Mouse (Mus musculus) v-Abl transformed pro-B cells (cell line): ENCODE measurements around the gene Homer3.

Source experiments
- in situ Hi-C, 2 experiments: fragments of 400-800 bp; cut with MboI; formaldehyde crosslinking; loops; one replicate each; pipeline ENCODE4 v1.15.1; 2025; ENCODE audit not compliant: unreplicated experiment in 2 of 2

Homer3 gene

DNA sequence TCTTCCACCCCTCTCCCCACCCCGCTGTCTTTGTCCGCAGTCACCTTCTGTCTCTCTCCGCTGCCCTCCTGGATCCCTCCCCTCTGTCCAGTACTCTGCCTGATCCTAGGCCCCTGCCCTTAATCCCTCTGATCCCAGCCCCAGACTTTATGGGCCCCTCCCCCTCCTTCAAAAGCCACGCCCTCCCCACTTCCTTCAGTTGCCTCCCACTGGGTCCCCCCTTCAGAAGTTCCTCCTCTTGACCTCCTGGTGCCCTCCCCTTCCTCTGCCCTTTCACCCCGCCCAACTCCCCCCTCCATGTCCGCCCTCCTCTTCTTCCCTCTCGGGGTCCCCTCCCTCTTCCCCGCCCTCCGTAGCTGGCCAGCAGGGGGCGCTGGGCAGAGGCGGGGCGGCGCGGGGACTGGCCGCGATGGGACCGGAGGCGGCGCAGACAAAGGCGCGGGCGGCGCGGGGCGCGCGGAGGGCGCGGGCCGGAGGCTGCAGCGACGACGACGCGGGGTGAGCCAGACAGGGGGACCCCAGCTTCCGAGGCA lies at the start of gene Homer3:
Gene Homer3 (plus strand): TSS at position 225 of the 533 bp plus-strand sequence.
- in situ Hi-C loops, result no loop called here

DNA sequence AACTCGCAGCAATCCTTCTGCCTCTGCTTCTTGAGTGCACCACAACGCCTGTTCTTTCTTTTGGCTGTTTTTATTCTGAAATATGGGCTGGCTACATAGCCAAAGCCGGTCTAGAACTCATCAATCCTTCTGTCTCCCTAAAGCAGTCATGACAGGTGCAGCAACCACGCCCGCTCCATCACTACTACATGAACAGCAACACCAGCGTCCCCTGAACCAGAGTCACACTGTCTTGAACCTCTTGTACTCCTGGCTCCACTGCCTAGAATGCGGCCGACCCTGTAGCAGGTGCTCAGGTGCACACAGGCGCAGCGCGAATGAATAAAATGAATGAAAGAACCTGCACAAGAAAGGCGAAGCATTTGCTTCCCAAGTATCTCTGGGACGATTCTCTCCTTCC lies 49.0 kb upstream of the Homer3 start:
- in situ Hi-C loops, result no loop called here

DNA sequence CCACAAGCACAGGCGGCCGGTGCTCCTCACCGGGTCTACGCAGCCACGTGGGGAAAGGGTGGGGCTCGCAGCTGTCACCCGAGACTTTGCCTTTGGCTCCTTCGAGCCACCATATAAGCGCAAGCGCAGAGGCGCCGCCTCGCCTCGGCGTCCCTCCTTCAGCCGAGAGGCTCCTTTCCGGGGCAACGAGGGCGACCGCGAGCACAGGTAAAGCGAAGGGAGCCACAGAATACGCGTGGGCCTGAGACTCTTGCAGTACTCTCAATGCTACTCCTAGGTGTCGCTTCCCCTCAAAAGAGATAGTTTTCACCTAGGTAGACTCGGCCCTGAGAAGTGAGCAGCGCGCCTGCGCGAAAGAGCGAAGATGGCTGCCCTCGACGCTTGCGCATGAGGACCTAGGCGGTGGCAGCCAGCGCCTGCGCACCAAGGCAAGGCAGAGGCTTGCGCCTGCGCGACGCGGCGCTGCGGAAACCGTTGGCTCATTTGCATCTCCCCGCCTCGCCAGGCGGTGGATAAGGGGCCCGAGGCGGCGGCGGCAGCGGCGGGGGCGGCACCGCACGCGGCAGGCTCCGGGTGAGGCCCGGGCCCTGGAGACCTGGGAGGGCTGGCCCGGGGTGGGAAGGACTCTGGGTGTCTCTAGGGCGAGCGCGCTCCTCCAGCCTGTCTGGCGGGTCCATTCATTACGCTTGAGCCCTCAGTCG lies 48.4 kb upstream of the Homer3 start, which contains the start of the genes Sugp2 and Armc6:
Gene Sugp2 (plus strand): TSS at position 147 of the 701 bp plus-strand sequence.
Gene Armc6 (minus strand): TSS at position 387 of the 701 bp plus-strand sequence.
- in situ Hi-C loops, result no loop called here

- in situ Hi-C loops, result no loop called here
Measured at GRCm38 (mm10) chr8:70234781-70235128, 47.9 kb upstream of the Homer3 start.

DNA sequence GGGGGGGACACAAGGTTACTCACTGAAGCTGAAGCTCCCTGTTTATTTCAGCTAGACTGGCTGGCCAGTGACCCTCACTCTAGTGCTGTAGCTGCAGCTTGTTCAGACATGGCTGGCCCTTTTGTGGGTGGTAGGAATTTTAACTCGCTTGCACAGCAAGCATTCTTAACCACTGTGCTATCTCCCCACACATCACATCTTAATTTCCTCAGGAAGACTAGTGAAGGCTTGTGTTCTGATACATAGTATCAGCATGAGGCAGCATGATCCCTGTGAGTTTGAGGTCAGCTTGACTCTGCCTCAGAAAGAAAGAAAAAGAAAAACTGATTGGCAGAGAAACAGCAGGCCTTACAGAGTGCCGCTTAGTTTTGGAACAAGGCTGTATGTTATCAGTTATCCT lies 44.8 kb upstream of the Homer3 start:
- in situ Hi-C loops, result no loop called here

- in situ Hi-C loops, result no loop called here
Measured at GRCm38 (mm10) chr8:70240642-70241041, 42.0 kb upstream of the Homer3 start.

GRCm38 (mm10) chr8:70246622-70247021 lies 36.0 kb upstream of the Homer3 start:
- in situ Hi-C loops, result no loop called here

- in situ Hi-C loops, result no loop called here
Measured at GRCm38 (mm10) chr8:70247841-70248240, 34.8 kb upstream of the Homer3 start.

DNA sequence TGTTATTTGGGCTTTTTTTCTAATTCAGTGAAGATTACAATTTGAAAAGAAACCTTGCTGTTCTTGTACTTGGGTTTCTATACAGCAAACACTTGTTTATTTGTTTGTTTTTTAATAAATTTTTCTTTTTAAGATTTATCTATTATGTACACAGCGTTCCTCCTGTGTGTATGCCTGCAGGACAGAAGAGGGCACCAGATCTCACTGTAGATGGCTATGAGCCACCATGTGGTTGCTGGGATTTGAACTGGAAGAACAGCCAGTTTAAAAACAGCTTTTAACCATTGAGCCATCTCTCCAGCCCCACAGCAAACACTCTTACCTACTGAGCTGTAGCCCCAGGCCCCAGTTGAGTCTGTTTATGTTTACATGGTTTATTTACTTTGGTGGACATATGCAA lies 28.0 kb upstream of the Homer3 start:
- in situ Hi-C loops, result no loop called here

DNA sequence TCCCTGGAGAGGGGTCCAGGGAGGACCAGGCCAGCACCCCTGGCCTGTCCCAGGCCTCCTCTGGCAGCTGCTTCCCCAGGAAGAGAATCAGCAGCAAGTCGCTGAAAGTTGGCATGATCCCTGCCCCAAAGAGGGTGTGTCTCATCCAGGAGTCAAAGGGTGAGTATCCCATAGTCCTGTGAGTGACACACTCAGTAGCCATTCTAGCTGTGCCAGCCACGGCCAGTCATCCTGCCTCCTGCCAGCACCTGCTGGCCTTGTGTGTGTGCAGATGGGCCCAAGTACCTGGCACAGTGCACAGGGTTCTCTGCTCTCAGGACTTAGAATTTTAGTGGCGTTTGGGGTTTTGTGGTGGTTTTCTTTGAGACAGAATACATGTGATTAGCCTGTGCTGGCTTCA lies 25.2 kb upstream of the Homer3 start:
- in situ Hi-C loops, result no loop called here

- in situ Hi-C loops, result no loop called here
Measured at GRCm38 (mm10) chr8:70258600-70258999, 24.0 kb upstream of the Homer3 start.

DNA sequence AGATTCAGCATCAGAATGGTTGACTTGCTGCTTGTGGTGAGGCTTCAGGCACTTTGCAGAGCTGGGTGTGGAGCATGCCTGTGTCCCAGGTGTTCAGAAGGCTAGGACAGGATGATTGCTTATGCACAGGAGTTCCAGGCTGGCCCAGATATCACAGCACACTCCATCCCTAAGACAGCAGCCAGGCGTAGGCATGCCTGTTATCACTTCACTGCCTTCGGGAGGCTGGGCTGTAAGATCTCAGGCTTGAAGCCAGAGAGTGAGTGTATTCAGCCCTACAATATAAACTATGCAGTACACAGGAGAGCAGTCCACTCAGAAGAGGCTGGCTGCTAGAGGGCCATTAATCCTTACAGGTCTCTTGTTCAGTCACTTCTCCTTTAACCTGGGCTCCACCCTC lies 23.6 kb upstream of the Homer3 start:
- in situ Hi-C loops, result no loop called here

DNA sequence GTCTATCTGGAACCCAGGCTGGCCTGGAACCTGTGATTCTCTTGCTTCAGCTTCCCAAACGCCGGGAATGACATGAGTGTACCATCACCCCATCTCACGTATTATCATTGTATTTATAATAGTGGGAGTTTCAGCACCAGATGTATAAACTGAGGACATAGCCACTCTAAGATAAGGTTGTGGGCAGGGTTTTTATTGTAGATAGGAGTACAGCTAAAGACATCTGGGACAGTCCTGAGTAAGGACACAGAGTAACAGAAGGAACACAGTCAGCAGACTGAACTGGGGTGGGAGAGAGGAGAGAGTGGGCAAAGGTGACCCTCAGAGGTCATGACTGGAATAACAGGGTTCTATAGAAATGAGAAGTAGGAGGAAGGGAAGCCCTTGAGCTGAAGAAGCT lies 15.0 kb upstream of the Homer3 start:
- in situ Hi-C loops, result no loop called here

DNA sequence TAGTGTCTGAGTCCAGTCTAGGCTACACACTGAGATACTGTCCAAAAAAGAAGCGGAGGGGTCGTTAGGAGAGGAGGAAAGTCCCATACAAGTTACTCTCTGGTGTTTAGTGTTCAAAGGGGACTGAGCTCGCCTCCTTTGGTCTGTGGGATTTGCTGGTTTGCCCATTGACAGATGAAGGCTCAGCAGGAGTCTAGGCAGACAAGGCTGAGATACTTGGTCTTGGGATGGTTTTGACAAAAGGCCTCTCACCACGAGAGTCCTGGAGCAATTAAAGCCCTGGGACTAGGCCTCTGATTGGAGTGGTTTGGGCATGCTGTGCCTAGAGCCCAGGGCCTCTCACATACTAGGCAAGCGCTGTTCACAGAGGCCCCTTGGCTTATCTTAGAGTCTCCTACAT lies 14.3 kb upstream of the Homer3 start:
- in situ Hi-C loops, result no loop called here

- in situ Hi-C loops, result no loop called here
Measured at GRCm38 (mm10) chr8:70268799-70269565, 13.6 kb upstream of the Homer3 start.

DNA sequence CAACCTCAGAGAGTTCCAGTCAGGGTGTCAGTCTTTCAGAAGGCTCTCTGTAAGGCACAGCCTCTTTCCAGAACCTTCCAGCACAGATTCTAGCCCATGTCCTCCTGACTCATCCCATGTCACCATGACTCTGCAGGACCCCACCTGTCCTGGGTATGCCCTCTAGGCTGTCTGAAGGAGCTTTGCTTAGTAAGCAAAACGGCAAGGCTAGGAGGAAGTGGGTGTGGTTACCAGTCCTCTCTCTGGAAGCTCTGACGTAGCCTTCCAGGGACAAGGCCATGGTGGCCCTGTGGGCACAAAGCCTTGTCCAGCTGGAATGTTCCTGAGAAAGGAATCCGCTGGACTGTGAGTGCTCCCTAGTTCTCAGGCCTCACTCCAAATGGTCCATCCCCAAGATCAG lies 9.7 kb upstream of the Homer3 start:
- in situ Hi-C loops, result no loop called here

- in situ Hi-C loops, result no loop called here
Measured at GRCm38 (mm10) chr8:70274350-70274749, 8.3 kb upstream of the Homer3 start.

DNA sequence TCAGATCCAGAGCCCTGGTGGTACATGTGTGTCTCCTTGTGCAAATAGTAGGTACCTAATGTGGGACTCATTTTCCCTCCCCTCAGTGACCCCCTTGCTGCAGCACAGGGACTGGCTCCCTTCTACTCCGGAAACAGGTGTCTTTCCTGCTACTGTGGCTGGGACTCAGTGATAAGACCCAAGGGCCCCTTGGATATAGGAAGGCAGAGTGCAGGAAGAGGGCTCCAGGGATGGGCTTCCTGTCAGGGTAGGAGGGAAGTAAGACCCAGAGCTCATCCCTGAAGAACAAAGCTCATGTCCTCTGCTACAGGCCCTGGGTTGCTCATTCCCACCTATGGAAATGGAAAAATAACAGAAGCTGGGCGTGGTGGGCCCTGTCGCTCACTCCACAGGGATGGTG lies 6.2 kb upstream of the Homer3 start:
- in situ Hi-C loops, result no loop called here

DNA sequence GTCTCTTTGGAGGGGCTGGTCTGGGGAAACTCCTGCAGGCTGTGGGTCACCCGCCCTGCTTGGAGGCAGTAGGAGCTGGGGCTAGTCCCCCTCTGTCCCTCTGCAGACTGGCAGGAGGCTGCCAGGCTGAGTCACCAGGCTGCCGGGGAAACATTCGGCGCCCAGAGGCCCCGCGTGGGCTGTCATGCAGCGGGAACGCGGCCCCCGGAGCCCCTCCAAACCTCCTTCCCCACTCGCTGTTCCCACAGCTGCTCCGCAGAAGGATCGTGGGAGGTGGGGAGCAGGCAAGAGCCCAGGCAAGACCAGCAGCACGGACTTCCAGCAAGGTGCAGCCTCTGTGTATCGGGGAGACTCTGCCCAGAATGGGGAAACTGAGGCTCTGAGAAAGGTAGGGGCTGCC lies 4.5 kb upstream of the Homer3 start:
- in situ Hi-C loops, result no loop called here

- in situ Hi-C loops, result no loop called here
Measured at GRCm38 (mm10) chr8:70279266-70279665, 3.4 kb upstream of the Homer3 start.

GRCm38 (mm10) chr8:70281001-70281400 lies 1.6 kb upstream of the Homer3 start:
- in situ Hi-C loops, result no loop called here
